ENCODE assay signal across 14 mouse cellular contexts in the genomic region with DNA sequence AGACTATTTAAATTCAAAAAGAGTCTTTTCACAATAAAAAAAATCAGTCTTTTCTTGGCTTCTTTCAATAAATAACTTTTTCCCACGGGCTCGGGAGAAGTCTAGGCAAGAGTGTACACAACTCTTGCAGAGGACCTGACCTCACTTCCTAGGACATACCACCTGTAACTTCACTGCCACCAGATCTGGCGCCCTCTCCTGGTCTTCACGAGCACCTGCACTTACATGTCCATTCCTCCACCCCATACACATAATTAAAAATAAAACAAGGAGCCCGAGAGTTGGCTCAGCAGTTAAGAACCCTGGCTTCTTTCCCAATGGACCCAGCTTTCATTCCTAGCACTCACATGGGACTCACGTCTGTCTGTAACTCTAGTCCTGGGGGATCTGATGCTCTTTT. TPM values are rescaled to one million over a fixed set of nuclear protein-coding genes. Genes with fewer than 3 reads are reported as not detected.
DNase-seq lines count a peak whose midpoint lies in the region; ATAC-seq and TF ChIP-seq lines count a peak whose summit lies in the region.
"Had no signal": no experiment of that assay in that cellular context is flagged by ENCODE, and none has a peak within 500 bp of the region (broad histone marks: within the 10 kb centered on the region; RNA-seq: fewer than 3 reads in every experiment).

No protein-coding gene starts in this region.

- no peak overlapping the region for H3K4me3 ChIP-seq in gastrocnemius, adult 2 months
- no peak overlapping the region for H3K4me3 ChIP-seq in lung, embryonic 14.5 days (ENCODE audit: low read depth, low read length)
- no peak overlapping the region for H3K4me3 ChIP-seq in stomach, postnatal 0 days (ENCODE audit: low read depth, low read length)
- no peak overlapping the region for H3K4me3 ChIP-seq in midbrain, embryonic 10.5 days
- no peak overlapping the region for H3K4me3 ChIP-seq in forebrain, embryonic 15.5 days
- H3K4me3 ChIP-seq: embryonic facial prominence, embryonic 13.5 days had no signal

- H3K4me2 ChIP-seq in lung, embryonic 14.5 days, result no peak overlapping the region
- no peak overlapping the region for H3K4me2 ChIP-seq in stomach, postnatal 0 days (replicated peaks; ENCODE audit: low read depth)
- H3K4me2 ChIP-seq in forebrain, embryonic 15.5 days (replicated peaks), result no peak overlapping the region
- H3K4me2 ChIP-seq: embryonic facial prominence, embryonic 13.5 days had no signal

- no peaks in the 10 kb centered on the region for H3K27me3 ChIP-seq in lung, embryonic 14.5 days (ENCODE audit: insufficient read depth, low read length)
- no peaks in the 10 kb centered on the region for H3K27me3 ChIP-seq in stomach, postnatal 0 days (ENCODE audit: control insufficient read depth, insufficient read depth, low read length)
- no peaks in the 10 kb centered on the region for H3K27me3 ChIP-seq in midbrain, embryonic 10.5 days (ENCODE audit: low read depth, poor library complexity, severe bottlenecking)
- H3K27me3 ChIP-seq in forebrain, embryonic 15.5 days, result no peaks in the 10 kb centered on the region
- H3K27me3 ChIP-seq: embryonic facial prominence, embryonic 13.5 days had no signal

- 67% methylated on average over 6 of the region's 6 CpGs for WGBS in lung, embryonic 14.5 days
- 63% methylated on average over 6 of the region's 6 CpGs for WGBS in stomach, postnatal 0 days
- WGBS in midbrain, embryonic 10.5 days, result 78% methylated on average over 6 of the region's 6 CpGs
- WGBS in forebrain, embryonic 15.5 days, result 73% methylated on average over 6 of the region's 6 CpGs

- no peaks in the 10 kb centered on the region for H3K4me1 ChIP-seq in lung, embryonic 14.5 days (ENCODE audit: insufficient read depth)
- peaks cover 3% of the 10 kb centered on the region; the same call in 1 of the 2 replicates for H3K4me1 ChIP-seq in stomach, postnatal 0 days (replicated peaks; ENCODE audit: control insufficient read depth, insufficient read depth)
- peaks cover 33% of the 10 kb centered on the region for H3K4me1 ChIP-seq in midbrain, embryonic 10.5 days
- peaks cover 23% of the 10 kb centered on the region for H3K4me1 ChIP-seq in forebrain, embryonic 15.5 days

- TF ChIP-seq CTCF in gastrocnemius, adult 2 months (IDR thresholded peaks at IDR 0.05), result peak; percentile 32; the same call in 1 of the 2 replicates
- TF ChIP-seq CTCF in lung, embryonic 14.5 days (IDR thresholded peaks at IDR 0.05; ENCODE audit: low read depth), result peak; percentile 43
- TF ChIP-seq CTCF in stomach, postnatal 0 days (IDR thresholded peaks at IDR 0.05; ENCODE audit: low read depth), result peak; percentile 53

- no peak overlapping the region for H3K27ac ChIP-seq in gastrocnemius, adult 2 months
- no peak overlapping the region for H3K27ac ChIP-seq in lung, embryonic 14.5 days (ENCODE audit: low read depth)
- H3K27ac ChIP-seq in stomach, postnatal 0 days (replicated peaks), result no peak overlapping the region
- no peak overlapping the region for H3K27ac ChIP-seq in midbrain, embryonic 10.5 days (replicated peaks)
- H3K27ac ChIP-seq in forebrain, embryonic 15.5 days (replicated peaks), result no peak overlapping the region
- H3K27ac ChIP-seq: embryonic facial prominence, embryonic 13.5 days; macrophage had no signal

- no peaks in the 10 kb centered on the region for H3K36me3 ChIP-seq in lung, embryonic 14.5 days (ENCODE audit: insufficient read depth)
- no peaks in the 10 kb centered on the region for H3K36me3 ChIP-seq in stomach, postnatal 0 days (ENCODE audit: control insufficient read depth, insufficient read depth, low read length)
- H3K36me3 ChIP-seq in midbrain, embryonic 10.5 days, result no peaks in the 10 kb centered on the region
- no peaks in the 10 kb centered on the region for H3K36me3 ChIP-seq in forebrain, embryonic 15.5 days
- H3K36me3 ChIP-seq: embryonic facial prominence, embryonic 13.5 days had no signal

- TF ChIP-seq EP300 in stomach, postnatal 0 days (optimal IDR thresholded peaks at IDR 0.05), result no peak

- ATAC-seq in lung, embryonic 14.5 days (ENCODE audit: insufficient read depth), result no peak
- ATAC-seq in stomach, postnatal 0 days (ENCODE audit: low FRiP score, low TSS enrichment), result no peak
- no peak for ATAC-seq in forebrain, embryonic 15.5 days (replicated peaks)
- ATAC-seq: forebrain, embryonic 14.5 days had no signal

- intact Hi-C loops in gastrocnemius, adult 2 months (cut with DNase I), result loop anchor here (10.0 kb wide), 1 partner anchor 139 kb away; no protein-coding TSS in a partner anchor

- no peak overlapping the region for H3K9ac ChIP-seq in lung, embryonic 14.5 days
- H3K9ac ChIP-seq in stomach, postnatal 0 days (ENCODE audit: low read length), result no peak overlapping the region
- H3K9ac ChIP-seq in forebrain, embryonic 15.5 days (replicated peaks), result no peak overlapping the region
- H3K9ac ChIP-seq: embryonic facial prominence, embryonic 13.5 days had no signal

- DNase-seq in gastrocnemius, adult 2 months, result no peak
- no peak for DNase-seq in gastrocnemius, postnatal 25 days
- DNase-seq in lung, embryonic 14.5 days, result no peak
- DNase-seq in lung, postnatal 14 days, result no peak
- DNase-seq in T-cell, adult 2 months (ENCODE audit: low spot score), result peak; percentile 20
- no peak for DNase-seq in stomach, postnatal 0 days (ENCODE audit: low spot score)
- no peak for DNase-seq in midbrain, embryonic 10.5 days (ENCODE audit: low spot score)
- DNase-seq: heart, postnatal 10 days; kidney, adult 18-20 months; layer of hippocampus, adult 9-11 months had no signal

- no peaks in the 10 kb centered on the region for H3K9me3 ChIP-seq in lung, embryonic 14.5 days (ENCODE audit: low read depth, low read length)
- H3K9me3 ChIP-seq in stomach, postnatal 0 days (ENCODE audit: control insufficient read depth, low read length), result no peaks in the 10 kb centered on the region
- no peaks in the 10 kb centered on the region for H3K9me3 ChIP-seq in midbrain, embryonic 10.5 days (replicated peaks)
- no peaks in the 10 kb centered on the region for H3K9me3 ChIP-seq in forebrain, embryonic 15.5 days
- H3K9me3 ChIP-seq: embryonic facial prominence, embryonic 13.5 days had no signal

RNA-seq across cellular contexts. Expression of gene Cfap52, which starts 1.3 kb away (rescaled TPM):
- total RNA-seq in gastrocnemius, adult 2 months (2021), result 1 to 10 TPM; 4.3 to 4.9 TPM
- 1 to 10 TPM; 1.3 to 3.8 TPM for total RNA-seq in gastrocnemius, postnatal 25 days (2021)
- 0.97 and 1.2 TPM in 2 replicates for polyA plus RNA-seq in lung, embryonic 14.5 days (2014; fragmentation: Nextera tagmentation; extraction: Ambion mirVana)
- polyA plus RNA-seq in stomach, postnatal 0 days (2015; fragmentation: Nextera tagmentation; extraction: Ambion mirVana), result 0.35 and 0.42 TPM in 2 replicates
- 0.56 and 0.78 TPM in 2 replicates for polyA plus RNA-seq in midbrain, embryonic 10.5 days (2016; fragmentation: Nextera tagmentation; extraction: Ambion mirVana)
- polyA plus RNA-seq in forebrain, embryonic 15.5 days (2015; fragmentation: Nextera tagmentation; extraction: Ambion mirVana), result 2.6 and 4.1 TPM in 2 replicates
- total RNA-seq: heart, postnatal 10 days had no signal
- polyA plus RNA-seq: macrophage had no signal

RNA-seq across cellular contexts. Expression of gene Stx8, which starts 1.9 kb away (rescaled TPM):
- 10 to 100 TPM; 21.0 to 25.9 TPM for total RNA-seq in gastrocnemius, adult 2 months (2021)
- total RNA-seq in gastrocnemius, postnatal 25 days (2021), result 10 to 100 TPM; 22.4 to 23.0 TPM
- 48.6 and 52.0 TPM in 2 replicates for polyA plus RNA-seq in lung, embryonic 14.5 days (2014; fragmentation: Nextera tagmentation; extraction: Ambion mirVana)
- polyA plus RNA-seq in stomach, postnatal 0 days (2015; fragmentation: Nextera tagmentation; extraction: Ambion mirVana), result 71.0 and 76.1 TPM in 2 replicates
- 47.0 and 47.8 TPM in 2 replicates for polyA plus RNA-seq in midbrain, embryonic 10.5 days (2016; fragmentation: Nextera tagmentation; extraction: Ambion mirVana)
- polyA plus RNA-seq in forebrain, embryonic 15.5 days (2015; fragmentation: Nextera tagmentation; extraction: Ambion mirVana), result 67.6 and 68.6 TPM in 2 replicates

RNA-seq across cellular contexts. Expression of gene Usp43, which starts 42.2 kb away (rescaled TPM):
- under 1 TPM; 0.15 to 0.25 TPM for total RNA-seq in gastrocnemius, adult 2 months (2021)
- total RNA-seq in gastrocnemius, postnatal 25 days (2021), result under 1 TPM; 0.33 to 0.64 TPM
- polyA plus RNA-seq in lung, embryonic 14.5 days (2014; fragmentation: Nextera tagmentation; extraction: Ambion mirVana), result 3.4 and 4.5 TPM in 2 replicates
- 2.0 and 2.9 TPM in 2 replicates for polyA plus RNA-seq in stomach, postnatal 0 days (2015; fragmentation: Nextera tagmentation; extraction: Ambion mirVana)
- 0.62 and 1.3 TPM in 2 replicates for polyA plus RNA-seq in midbrain, embryonic 10.5 days (2016; fragmentation: Nextera tagmentation; extraction: Ambion mirVana)
- 1.8 and 2.3 TPM in 2 replicates for polyA plus RNA-seq in forebrain, embryonic 15.5 days (2015; fragmentation: Nextera tagmentation; extraction: Ambion mirVana)
- polyA plus RNA-seq: macrophage had no signal
